Mouse (Mus musculus): ENCODE results near the gene Agbl4. TPM values are rescaled to one million over a fixed set of nuclear protein-coding genes. Genes with fewer than 3 reads are reported as not detected.
A peak's percentile ranks its signal among the peaks of the same experiment; 100 is the strongest.

Agbl4 gene
- polyA plus RNA-seq, 1 experiment from 2014 or later: 0.74 TPM

DNA sequence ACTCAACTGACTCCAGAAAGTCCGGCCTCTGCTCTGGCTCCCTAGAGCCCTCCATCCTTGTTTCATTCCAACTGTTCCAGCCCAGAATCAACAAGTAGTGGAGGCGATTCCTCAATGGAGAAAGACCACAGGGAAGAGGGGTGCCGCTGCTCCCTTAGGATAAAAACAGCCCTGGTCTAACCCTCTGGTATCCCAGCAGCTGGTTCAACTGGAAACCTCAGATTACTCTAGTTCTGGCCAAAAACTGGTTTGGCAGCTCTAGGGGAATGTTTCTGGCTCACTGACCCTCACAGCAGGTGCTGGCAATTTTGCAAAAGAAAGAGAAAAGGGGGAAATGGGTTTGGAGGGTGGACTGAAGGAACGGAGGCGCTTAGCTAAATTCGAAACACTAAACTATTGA, 1016.9 kb downstream of the Agbl4 start:
- WGBS: 1% methylated on average over 6 of the region's 6 CpGs
- H3K36me3 ChIP-seq: peaks cover 19% of the 10 kb centered on the region
- ATAC-seq (ENCODE audit: insufficient number of reproducible peaks, insufficient read depth, low FRiP score, low TSS enrichment, low read depth): peak; percentile 5; the same call in 1 of the 2 replicates
- H3K9me3 ChIP-seq: no peaks in the 10 kb centered on the region
- H3K4me2 ChIP-seq: peak overlapping the region; percentile 79
- H3K4me1 ChIP-seq: peaks cover 49% of the 10 kb centered on the region
- H3K27ac ChIP-seq: peak overlapping the region; percentile 96
- peak overlapping the region; percentile 93 for H3K4me3 ChIP-seq
- H3K27me3 ChIP-seq: no peaks in the 10 kb centered on the region
- H3K9ac ChIP-seq: peak overlapping the region; percentile 98

GRCm38 (mm10) chr4:111414818-111415488, 1017.5 kb downstream of the Agbl4 start, which contains the start of gene Bend5:
TSS of gene Bend5 (plus strand) at chr4:111415006.
- peak within 1 kb of the TSS; percentile 98 for H3K9ac ChIP-seq
- peaks cover 23% of the 10 kb centered on the region for H3K36me3 ChIP-seq
- H3K4me2 ChIP-seq: peak within 1 kb of the TSS; percentile 79
- H3K27ac ChIP-seq: peak within 1 kb of the TSS; percentile 96
- WGBS: under 1% methylated on average over 66 of the region's 66 CpGs
- peaks cover 55% of the 10 kb centered on the region for H3K4me1 ChIP-seq
- no peaks in the 10 kb centered on the region for H3K27me3 ChIP-seq
- ATAC-seq (ENCODE audit: insufficient number of reproducible peaks, insufficient read depth, low FRiP score, low TSS enrichment, low read depth): peak; percentile 91
- H3K9me3 ChIP-seq: no peaks in the 10 kb centered on the region
- peak within 1 kb of the TSS; percentile 93 for H3K4me3 ChIP-seq

GRCm38 (mm10) chr4:111416126-111416525, 1018.7 kb downstream of the Agbl4 start:
- H3K4me1 ChIP-seq: peaks cover 55% of the 10 kb centered on the region
- 62% methylated on average over 3 of the region's 3 CpGs for WGBS
- no peak for ATAC-seq (ENCODE audit: insufficient number of reproducible peaks, insufficient read depth, low FRiP score, low TSS enrichment, low read depth)
- H3K4me3 ChIP-seq: peak overlapping the region; percentile 93
- H3K9ac ChIP-seq: peak overlapping the region; percentile 98
- peaks cover 23% of the 10 kb centered on the region for H3K36me3 ChIP-seq
- H3K9me3 ChIP-seq: no peaks in the 10 kb centered on the region
- H3K4me2 ChIP-seq: peak overlapping the region; percentile 79
- H3K27me3 ChIP-seq: no peaks in the 10 kb centered on the region
- H3K27ac ChIP-seq: peak overlapping the region; percentile 96

- Histone ChIP-seq H3K4me2 (peak overlapping the region; percentile 79), H3K4me3 (peak overlapping the region; percentile 93), H3K27me3 (no peaks in the 10 kb centered on the region), H3K27ac (peak overlapping the region; percentile 96), H3K9me3 (no peaks in the 10 kb centered on the region), H3K36me3 (peaks cover 23% of the 10 kb centered on the region), H3K4me1 (peaks cover 53% of the 10 kb centered on the region), H3K9ac (peak overlapping the region; percentile 98)
- 51% methylated on average over 3 of the region's 3 CpGs for WGBS
- ATAC-seq (ENCODE audit: insufficient number of reproducible peaks, insufficient read depth, low FRiP score, low TSS enrichment, low read depth): no peak
These were observed 1019.1 kb downstream of the Agbl4 start for GRCm38 (mm10) chr4:111416551-111416950.

DNA sequence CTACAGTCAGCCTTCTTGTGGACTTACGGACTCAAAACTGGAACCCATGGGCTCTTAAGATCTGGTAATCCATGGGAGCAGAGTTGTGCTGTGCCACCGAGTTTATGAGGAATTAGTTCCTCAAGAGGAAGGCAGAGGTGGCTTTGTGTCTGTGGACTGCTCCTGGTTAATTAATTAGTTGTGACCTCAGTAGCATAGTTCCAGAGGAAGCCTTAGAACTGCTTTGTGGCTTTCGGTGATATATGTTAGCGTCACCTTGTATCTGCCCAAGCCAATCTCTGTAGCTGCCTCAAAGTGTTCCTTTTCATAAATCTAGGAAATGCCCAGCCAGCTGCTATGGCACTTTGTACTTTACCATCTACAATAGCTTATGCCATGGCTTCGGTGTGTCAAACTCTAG, 1020.3 kb downstream of the Agbl4 start:
- H3K4me1 ChIP-seq: peaks cover 63% of the 10 kb centered on the region
- ATAC-seq (ENCODE audit: insufficient number of reproducible peaks, insufficient read depth, low FRiP score, low TSS enrichment, low read depth): no peak
- H3K27me3 ChIP-seq: no peaks in the 10 kb centered on the region
- WGBS: 89% methylated on average over 5 of the region's 5 CpGs
- H3K9me3 ChIP-seq: no peaks in the 10 kb centered on the region
- H3K27ac ChIP-seq: no peak overlapping the region; the same call in 1 of the 2 replicates
- peak overlapping the region; percentile 93 for H3K4me3 ChIP-seq
- peak overlapping the region; percentile 79 for H3K4me2 ChIP-seq
- peaks cover 28% of the 10 kb centered on the region for H3K36me3 ChIP-seq
- peak overlapping the region; percentile 98 for H3K9ac ChIP-seq

- Histone ChIP-seq H3K27me3 (no peaks in the 10 kb centered on the region), H3K4me3 (peak overlapping the region; percentile 93; the same call in 1 of the 2 replicates), H3K9me3 (no peaks in the 10 kb centered on the region), H3K27ac (peak overlapping the region; percentile 12; the same call in 1 of the 2 replicates), H3K9ac (no peak overlapping the region), H3K4me2 (peak overlapping the region; percentile 79), H3K36me3 (peaks cover 28% of the 10 kb centered on the region), H3K4me1 (peaks cover 65% of the 10 kb centered on the region)
- ATAC-seq (ENCODE audit: insufficient number of reproducible peaks, insufficient read depth, low FRiP score, low TSS enrichment, low read depth): no peak
- WGBS: 90% methylated on average over 1 of the region's 1 CpGs
These were observed 1022.0 kb downstream of the Agbl4 start for GRCm38 (mm10) chr4:111419476-111419875.

- Histone ChIP-seq H3K9ac (no peak overlapping the region), H3K4me2 (peak overlapping the region; percentile 79), H3K27ac (0 out of 2 replicates have a peak overlapping the region, but pooled peaks have one; percentile 12)
These were observed 1022.6 kb downstream of the Agbl4 start for GRCm38 (mm10) chr4:111420031-111420430.

DNA sequence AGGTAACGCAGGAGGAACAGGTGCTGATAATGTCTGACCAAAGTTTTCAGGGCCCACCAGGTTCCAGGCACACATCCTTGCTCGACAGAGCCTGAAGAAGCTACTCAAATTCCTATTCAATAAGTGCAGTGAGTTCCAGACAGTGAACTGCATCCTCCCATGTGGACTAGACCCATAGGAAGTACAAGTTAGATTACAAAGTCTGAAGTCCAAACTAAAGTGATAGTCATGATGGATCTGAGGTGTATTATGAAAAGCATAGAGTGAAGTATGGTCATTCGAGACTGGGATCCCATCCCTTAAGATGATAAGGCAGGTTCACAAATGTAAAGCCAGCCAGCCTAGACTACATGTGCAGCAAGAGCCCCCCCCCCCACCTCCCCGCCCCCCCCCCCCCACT, 1023.5 kb downstream of the Agbl4 start:
- Histone ChIP-seq H3K9ac (no peak overlapping the region), H3K4me3 (no peak overlapping the region), H3K9me3 (no peaks in the 10 kb centered on the region), H3K27ac (no peak overlapping the region), H3K36me3 (peaks cover 38% of the 10 kb centered on the region), H3K27me3 (no peaks in the 10 kb centered on the region), H3K4me1 (peaks cover 64% of the 10 kb centered on the region), H3K4me2 (no peak overlapping the region; the same call in 1 of the 2 replicates)
- no peak for ATAC-seq (ENCODE audit: insufficient number of reproducible peaks, insufficient read depth, low FRiP score, low TSS enrichment, low read depth)
- WGBS: 93% methylated on average over 4 of the region's 4 CpGs

More at GRCm38 (mm10) chr4:111420031-111420430, 1022.6 kb downstream of the Agbl4 start:
- Histone ChIP-seq H3K4me3 (no peak overlapping the region), H3K36me3 (peaks cover 32% of the 10 kb centered on the region), H3K9me3 (no peaks in the 10 kb centered on the region), H3K4me1 (peaks cover 65% of the 10 kb centered on the region), H3K27me3 (no peaks in the 10 kb centered on the region)
- WGBS: 36% methylated on average over 3 of the region's 3 CpGs
- ATAC-seq (ENCODE audit: insufficient number of reproducible peaks, insufficient read depth, low FRiP score, low TSS enrichment, low read depth): no peak

DNA sequence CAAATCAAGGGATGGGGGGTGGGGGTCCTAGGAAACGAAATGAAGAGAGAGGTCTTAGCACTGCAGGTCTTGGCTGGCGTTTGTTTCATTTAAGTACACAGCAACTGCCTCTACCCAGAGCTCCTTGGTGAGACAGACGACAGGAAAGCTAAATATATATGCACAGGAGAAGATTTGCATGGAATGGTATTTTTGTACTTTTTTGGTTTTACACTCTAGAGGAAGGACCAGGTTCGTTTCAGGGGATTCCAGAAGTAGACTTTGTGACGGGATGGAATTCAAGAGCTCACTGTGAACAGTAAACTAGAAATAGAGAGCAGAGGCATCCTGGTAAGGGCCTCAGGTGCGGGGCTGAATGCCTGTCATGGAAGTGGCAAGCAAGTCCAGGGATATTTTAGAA, 1024.3 kb downstream of the Agbl4 start:
- ATAC-seq (ENCODE audit: insufficient number of reproducible peaks, insufficient read depth, low FRiP score, low TSS enrichment, low read depth): no peak
- Histone ChIP-seq H3K27me3 (no peaks in the 10 kb centered on the region), H3K9ac (no peak overlapping the region), H3K36me3 (peaks cover 40% of the 10 kb centered on the region), H3K4me3 (no peak overlapping the region), H3K27ac (no peak overlapping the region), H3K4me2 (peak overlapping the region; percentile 22), H3K4me1 (peaks cover 56% of the 10 kb centered on the region), H3K9me3 (no peaks in the 10 kb centered on the region)
- WGBS: 79% methylated on average over 6 of the region's 6 CpGs

- ATAC-seq (ENCODE audit: insufficient number of reproducible peaks, insufficient read depth, low FRiP score, low TSS enrichment, low read depth): no peak
- no peaks in the 10 kb centered on the region for H3K9me3 ChIP-seq
- no peak overlapping the region for H3K9ac ChIP-seq
- 98% methylated on average over 1 of the region's 1 CpGs for WGBS
- H3K27ac ChIP-seq: no peak overlapping the region
- no peaks in the 10 kb centered on the region for H3K27me3 ChIP-seq
- H3K4me1 ChIP-seq: peaks cover 46% of the 10 kb centered on the region
- H3K4me2 ChIP-seq: no peak overlapping the region
- no peak overlapping the region for H3K4me3 ChIP-seq
- peaks cover 27% of the 10 kb centered on the region for H3K36me3 ChIP-seq
These were observed 1027.0 kb downstream of the Agbl4 start for GRCm38 (mm10) chr4:111424371-111424950.

DNA sequence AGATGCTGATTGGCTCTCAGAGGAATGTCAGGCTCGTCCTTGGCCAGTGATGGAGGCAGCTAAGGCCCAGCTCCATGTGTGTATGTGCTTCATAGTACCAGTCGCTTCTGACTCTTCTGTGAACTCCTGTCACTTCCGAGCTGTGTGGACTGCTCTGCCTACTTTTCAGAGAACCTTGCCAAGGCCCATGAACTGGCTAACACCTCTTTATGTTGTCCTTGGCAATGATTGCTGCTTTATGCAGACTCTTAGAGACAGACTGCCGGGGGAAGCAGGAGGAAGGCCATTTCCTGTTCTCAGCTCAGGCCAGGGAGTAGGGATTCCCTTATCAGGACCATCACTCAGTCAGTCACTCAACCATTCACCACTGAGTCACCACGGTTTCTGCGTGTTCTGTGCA, 1027.7 kb downstream of the Agbl4 start:
- Histone ChIP-seq H3K4me3 (no peak overlapping the region), H3K36me3 (peaks cover 28% of the 10 kb centered on the region), H3K27me3 (no peaks in the 10 kb centered on the region), H3K27ac (no peak overlapping the region), H3K9me3 (no peaks in the 10 kb centered on the region), H3K4me2 (no peak overlapping the region), H3K9ac (no peak overlapping the region), H3K4me1 (peaks cover 40% of the 10 kb centered on the region)
- 70% methylated on average over 6 of the region's 6 CpGs for WGBS
- ATAC-seq (ENCODE audit: insufficient number of reproducible peaks, insufficient read depth, low FRiP score, low TSS enrichment, low read depth): peak; percentile 22; the same call in 1 of the 2 replicates

DNA sequence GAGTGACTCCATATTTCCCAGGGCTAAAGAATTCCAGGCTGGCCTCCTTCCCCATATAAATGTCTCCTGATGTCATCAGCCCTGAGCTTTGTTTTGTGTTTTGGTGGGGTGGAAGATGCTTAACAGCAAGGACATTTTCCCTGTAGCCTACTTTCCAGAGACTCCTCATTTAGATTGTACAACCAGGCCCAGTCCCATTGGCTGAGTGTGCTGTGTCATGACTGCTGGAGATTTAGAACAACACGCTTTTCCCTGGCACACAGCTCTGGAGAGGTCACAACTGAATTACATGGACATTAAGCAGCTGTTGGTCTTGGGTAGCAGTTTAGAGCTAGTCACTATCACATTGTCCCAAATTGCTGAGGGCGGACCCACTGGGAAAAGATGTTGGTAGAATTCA, 1033.7 kb downstream of the Agbl4 start:
- no peaks in the 10 kb centered on the region for H3K9me3 ChIP-seq
- H3K27ac ChIP-seq: no peak overlapping the region
- H3K4me3 ChIP-seq: no peak overlapping the region
- H3K36me3 ChIP-seq: peaks cover 71% of the 10 kb centered on the region
- 93% methylated on average over 2 of the region's 2 CpGs for WGBS
- no peaks in the 10 kb centered on the region for H3K27me3 ChIP-seq
- peaks cover 18% of the 10 kb centered on the region for H3K4me1 ChIP-seq
- ATAC-seq (ENCODE audit: insufficient number of reproducible peaks, insufficient read depth, low FRiP score, low TSS enrichment, low read depth): no peak
- H3K4me2 ChIP-seq: no peak overlapping the region
- H3K9ac ChIP-seq: no peak overlapping the region
